Mouse (Mus musculus) cerebellum, adult 9-11 months (tissue): ENCODE measurements around the gene Ms4a6d.
"Not testable (repeated sequence)": the region's sequence is repeated elsewhere in the genome, so short reads cannot be mapped to it uniquely, and the experiment has no call there.

Experiments used
- DNase-seq: peaks from one replicate; pipeline ENCODE4 v3.0.0; 2022

The Ms4a6d gene

GRCm38 (mm10) chr19:11604603-11605002, at the start of gene Ms4a6d:
Gene Ms4a6d, minus strand, starts transcription at chr19:11604849.
- no peak for DNase-seq

- DNase-seq, result no peak
Observed at GRCm38 (mm10) chr19:11649564-11649963, 44.9 kb upstream of the Ms4a6d start.

GRCm38 (mm10) chr19:11646166-11646565, 41.5 kb upstream of the Ms4a6d start:
- no peak for DNase-seq

GRCm38 (mm10) chr19:11640732-11641131, 36.1 kb upstream of the Ms4a6d start, which contains the start of gene Ms4a3:
Gene Ms4a3, minus strand, starts transcription at chr19:11640851.
- no peak for DNase-seq

GRCm38 (mm10) chr19:11639038-11639437, 34.4 kb upstream of the Ms4a6d start:
- no peak for DNase-seq

- no peak for DNase-seq
Observed at GRCm38 (mm10) chr19:11635572-11635971, 30.9 kb upstream of the Ms4a6d start.

GRCm38 (mm10) chr19:11634330-11634729, 29.7 kb upstream of the Ms4a6d start:
- DNase-seq, result no peak

GRCm38 (mm10) chr19:11633732-11634131, 29.1 kb upstream of the Ms4a6d start:
- no peak for DNase-seq

- no peak for DNase-seq
Observed at GRCm38 (mm10) chr19:11625231-11625630, 20.6 kb upstream of the Ms4a6d start.

- DNase-seq, result no peak
Observed at GRCm38 (mm10) chr19:11624800-11625199, 20.2 kb upstream of the Ms4a6d start.

GRCm38 (mm10) chr19:11623551-11623950, 18.9 kb upstream of the Ms4a6d start, which contains the start of gene Ms4a2:
Gene Ms4a2, minus strand, starts transcription at chr19:11623719.
- no peak for DNase-seq

GRCm38 (mm10) chr19:11617983-11618382, 13.3 kb upstream of the Ms4a6d start:
- no peak for DNase-seq

GRCm38 (mm10) chr19:11614805-11615204, 10.2 kb upstream of the Ms4a6d start:
- DNase-seq, result no peak

- no peak for DNase-seq
Observed at GRCm38 (mm10) chr19:11613776-11614443, 9.3 kb upstream of the Ms4a6d start.

GRCm38 (mm10) chr19:11613084-11613483, 8.4 kb upstream of the Ms4a6d start:
- no peak for DNase-seq

GRCm38 (mm10) chr19:11612293-11612692, 7.6 kb upstream of the Ms4a6d start:
- no peak for DNase-seq

- peak; percentile 8 for DNase-seq
Observed at GRCm38 (mm10) chr19:11611541-11611945, 6.9 kb upstream of the Ms4a6d start.

GRCm38 (mm10) chr19:11608172-11608571, 3.5 kb upstream of the Ms4a6d start:
- DNase-seq, result no peak

- DNase-seq, result no peak
Observed at GRCm38 (mm10) chr19:11602026-11602425, 2.6 kb downstream of the Ms4a6d start.

GRCm38 (mm10) chr19:11601349-11601748, 3.3 kb downstream of the Ms4a6d start:
- DNase-seq, result no peak

GRCm38 (mm10) chr19:11589891-11590449, 14.7 kb downstream of the Ms4a6d start:
- no peak for DNase-seq

- no peak for DNase-seq
Observed at GRCm38 (mm10) chr19:11589205-11589604, 15.4 kb downstream of the Ms4a6d start.

GRCm38 (mm10) chr19:11574965-11575364, 29.7 kb downstream of the Ms4a6d start:
- no peak for DNase-seq

- DNase-seq, result not testable (repeated sequence)
Observed at GRCm38 (mm10) chr19:11559560-11559959, 45.1 kb downstream of the Ms4a6d start.

GRCm38 (mm10) chr19:11554726-11555125, 49.9 kb downstream of the Ms4a6d start:
- no peak for DNase-seq
